ENCODE assay signal across 13 mouse cellular contexts in genomic region chr6:84048856-84049255, GRCm38 (mm10). TPM values are rescaled to one million over a fixed set of nuclear protein-coding genes. Genes with fewer than 3 reads are reported as not detected.
DNase-seq lines count a peak whose midpoint lies in the region; ATAC-seq lines count a peak whose summit lies in the region.
"Had no signal": no experiment of that assay in that cellular context is flagged by ENCODE, and none has a peak within 500 bp of the region (broad histone marks: within the 10 kb centered on the region; RNA-seq: fewer than 3 reads in every experiment).

No protein-coding gene starts in this region.

- ATAC-seq in embryonic facial prominence, embryonic 14.5 days (ENCODE audit: low read depth): no peak
- ATAC-seq: forebrain, embryonic 13.5 days; Patski had no signal

- H3K4me2 ChIP-seq in embryonic facial prominence, embryonic 14.5 days (ENCODE audit: low read depth, low read length): no peak overlapping the region
- H3K4me2 ChIP-seq: forebrain, embryonic 13.5 days had no signal

- peak; percentile 32 for DNase-seq in embryonic facial prominence, embryonic 14.5 days (ENCODE audit: low spot score)
- DNase-seq in embryonic facial prominence, embryonic 10.5 days (ENCODE audit: low spot score): no peak
- peak; percentile 87 for DNase-seq in 3T3-L1 (ENCODE audit: low read depth, low spot score)
- DNase-seq in heart, adult 9 months (ENCODE audit: low spot score in 2 of 2): peak; percentile 46 to 71
- peak; percentile 64 for DNase-seq in kidney, adult 9 months
- no peak for DNase-seq in frontal cortex, postnatal 10 days (ENCODE audit: low spot score in 2 of 2)
- DNase-seq in cerebellum, adult 8-10 months: no peak
- DNase-seq in limb, embryonic 10.5 days (ENCODE audit: low spot score): no peak
- DNase-seq: B cell, adult 2 months; lung, postnatal 14 days; thymus, postnatal 25 days had no signal

- no peak overlapping the region for H3K4me3 ChIP-seq in embryonic facial prominence, embryonic 14.5 days (ENCODE audit: low read depth, low read length)
- H3K4me3 ChIP-seq in embryonic facial prominence, embryonic 10.5 days: no peak overlapping the region
- no peak overlapping the region for H3K4me3 ChIP-seq in limb, embryonic 10.5 days
- H3K4me3 ChIP-seq: forebrain, embryonic 13.5 days had no signal

- WGBS in embryonic facial prominence, embryonic 14.5 days: 49% methylated on average over 2 of the region's 2 CpGs
- 59% methylated on average over 2 of the region's 2 CpGs for WGBS in embryonic facial prominence, embryonic 10.5 days
- 90% methylated on average over 2 of the region's 2 CpGs for WGBS in limb, embryonic 10.5 days

- H3K36me3 ChIP-seq in embryonic facial prominence, embryonic 14.5 days (ENCODE audit: control insufficient read depth, insufficient read depth, low read length): no peaks in the 10 kb centered on the region
- H3K36me3 ChIP-seq in embryonic facial prominence, embryonic 10.5 days (replicated peaks): no peaks in the 10 kb centered on the region
- no peaks in the 10 kb centered on the region for H3K36me3 ChIP-seq in limb, embryonic 10.5 days

- H3K9me3 ChIP-seq in embryonic facial prominence, embryonic 14.5 days (ENCODE audit: control insufficient read depth, low read length): no peaks in the 10 kb centered on the region
- no peaks in the 10 kb centered on the region for H3K9me3 ChIP-seq in embryonic facial prominence, embryonic 10.5 days
- no peaks in the 10 kb centered on the region for H3K9me3 ChIP-seq in limb, embryonic 10.5 days (replicated peaks)
- H3K9me3 ChIP-seq: forebrain, embryonic 13.5 days had no signal

- no peaks in the 10 kb centered on the region for H3K4me1 ChIP-seq in embryonic facial prominence, embryonic 14.5 days (ENCODE audit: control insufficient read depth, insufficient read depth, low read length)
- 0 out of 2 replicates have a peak, but pooled peaks cover 6% of the 10 kb centered on the region for H3K4me1 ChIP-seq in embryonic facial prominence, embryonic 10.5 days
- H3K4me1 ChIP-seq in limb, embryonic 10.5 days: peaks cover 10% of the 10 kb centered on the region; the same call in 1 of the 2 replicates
- H3K4me1 ChIP-seq: forebrain, embryonic 13.5 days had no signal

- H3K9ac ChIP-seq in embryonic facial prominence, embryonic 14.5 days (ENCODE audit: low read depth, low read length): no peak overlapping the region
- H3K9ac ChIP-seq: forebrain, embryonic 13.5 days had no signal

- H3K27ac ChIP-seq in embryonic facial prominence, embryonic 14.5 days (replicated peaks; ENCODE audit: low read depth, low read length): no peak overlapping the region
- no peak overlapping the region for H3K27ac ChIP-seq in embryonic facial prominence, embryonic 10.5 days (replicated peaks)
- no peak overlapping the region for H3K27ac ChIP-seq in limb, embryonic 10.5 days
- H3K27ac ChIP-seq: forebrain, embryonic 13.5 days had no signal

- no peaks in the 10 kb centered on the region for H3K27me3 ChIP-seq in embryonic facial prominence, embryonic 14.5 days (replicated peaks; ENCODE audit: control insufficient read depth, insufficient read depth, low read length)
- H3K27me3 ChIP-seq in embryonic facial prominence, embryonic 10.5 days (replicated peaks; ENCODE audit: low read depth, poor library complexity, severe bottlenecking): no peaks in the 10 kb centered on the region
- H3K27me3 ChIP-seq in limb, embryonic 10.5 days (ENCODE audit: low read depth, poor library complexity, severe bottlenecking): no peaks in the 10 kb centered on the region
- H3K27me3 ChIP-seq: forebrain, embryonic 13.5 days; Patski had no signal

RNA-seq across cellular contexts. Expression of gene Dysf, which starts 40.5 kb away (rescaled TPM):
- polyA plus RNA-seq in embryonic facial prominence, embryonic 14.5 days (2014; fragmentation: Nextera tagmentation; extraction: Ambion mirVana): 14.3 and 17.0 TPM in 2 replicates
- 5.4 and 6.0 TPM in 2 replicates for polyA plus RNA-seq in embryonic facial prominence, embryonic 10.5 days (2016; fragmentation: Nextera tagmentation; extraction: Ambion mirVana)
- polyA plus RNA-seq in limb, embryonic 10.5 days (2016; fragmentation: Nextera tagmentation; extraction: Ambion mirVana): 11.1 and 14.6 TPM in 2 replicates

Comparison
In these comparisons a context has a peak if more than half of its experiments do, and no peak if none do; other contexts are left out.
1. DNase-seq: peak in embryonic facial prominence, embryonic 14.5 days (single experiment), 3T3-L1 (single experiment), heart, adult 9 months (2 of 2) and kidney, adult 9 months (single experiment); none in embryonic facial prominence, embryonic 10.5 days (single experiment), frontal cortex, postnatal 10 days (0 of 2), cerebellum, adult 8-10 months (single experiment) and limb, embryonic 10.5 days (single experiment).